Mouse (Mus musculus): ENCODE results near the gene Flg. TPM values are rescaled to one million over a fixed set of nuclear protein-coding genes. Genes with fewer than 3 reads are reported as not detected.

Flg gene
- polyA plus RNA-seq (2012; fragmentation: generic; extraction: Trizol) = not detected

DNA sequence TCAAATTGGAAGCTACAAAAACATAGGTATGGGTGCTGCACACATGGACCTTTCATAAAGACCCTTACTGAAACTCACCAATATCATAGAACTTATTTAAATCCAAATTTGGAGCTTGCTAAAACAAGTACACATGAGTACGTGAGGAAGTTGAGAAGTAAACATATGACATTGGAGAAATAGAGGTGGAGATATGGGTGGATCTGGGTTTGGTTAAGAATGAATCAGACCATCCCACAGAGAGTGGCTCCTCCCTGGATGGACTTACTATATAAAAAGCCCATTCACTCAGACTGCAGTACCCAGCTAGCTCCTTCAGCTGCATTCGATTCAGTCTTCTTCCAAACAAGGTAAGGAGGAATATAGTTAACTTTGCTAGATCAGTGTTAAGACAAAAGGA is at the start of gene Flg:
Flg (plus strand) TSS at position 301 of the 400 bp plus-strand sequence.
- no peaks in the 10 kb centered on the region for H3K36me3 ChIP-seq (ENCODE audit: control insufficient read depth, insufficient read depth)
- H3K4me3 ChIP-seq = no peak within 1 kb of the TSS
- H3K4me2 ChIP-seq (ENCODE audit: low read depth) = no peak within 1 kb of the TSS
- no peak for TF ChIP-seq MYOG (IDR thresholded peaks at IDR 0.05; ENCODE audit: control insufficient read depth in 1 of 3, insufficient read depth in 1 of 3, insufficient read length in 2 of 3, low read depth in 2 of 3)
- no peak for TF ChIP-seq TCF12 (IDR thresholded peaks at IDR 0.05; ENCODE audit: insufficient read depth, poor library complexity, severe bottlenecking)
- no peak for TF ChIP-seq REST (IDR thresholded peaks at IDR 0.05; ENCODE audit: insufficient read depth, insufficient read length)
- TF ChIP-seq POLR2AphosphoS2 (IDR thresholded peaks at IDR 0.05; ENCODE audit: insufficient read length, low read depth) = no peak
- TF ChIP-seq MAX (IDR thresholded peaks at IDR 0.05; ENCODE audit: low read depth) = no peak
- TF ChIP-seq CEBPB (IDR thresholded peaks at IDR 0.05; ENCODE audit: insufficient read depth, poor library complexity, severe bottlenecking) = no peak
- TF ChIP-seq E2F4 (IDR thresholded peaks at IDR 0.05; ENCODE audit: insufficient read depth) = no peak
- no peaks in the 10 kb centered on the region for H3K79me2 ChIP-seq (ENCODE audit: control insufficient read depth, insufficient read depth)
- no peaks in the 10 kb centered on the region for H3K27me3 ChIP-seq (ENCODE audit: control insufficient read depth, insufficient read depth, insufficient read length)
- no peak within 1 kb of the TSS for H3ac ChIP-seq (ENCODE audit: control insufficient read depth, insufficient read length)

DNA sequence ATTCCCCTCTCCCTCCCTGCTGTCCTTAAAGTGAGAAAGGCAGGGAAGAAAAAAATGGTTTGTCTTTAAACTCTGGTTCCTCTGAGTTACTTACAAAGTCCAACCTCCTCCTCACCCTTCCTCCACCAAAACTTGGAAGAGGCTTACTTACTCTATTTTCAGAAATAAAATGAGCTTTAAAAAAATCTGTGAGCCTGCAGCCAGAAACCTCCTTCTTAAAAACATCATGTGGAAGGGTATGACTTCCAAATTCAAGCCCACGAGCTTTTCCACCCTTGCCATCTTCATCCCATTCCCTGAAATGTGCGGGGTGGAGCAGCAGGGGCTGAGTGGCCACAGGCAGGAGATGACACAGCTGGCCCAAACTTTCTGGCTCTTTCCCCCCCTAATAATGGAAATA is 24.2 kb downstream of the Flg start:
- Histone ChIP-seq H3K27me3 (ENCODE audit: control insufficient read depth, insufficient read depth, insufficient read length) (no peaks in the 10 kb centered on the region), H3ac (ENCODE audit: control insufficient read depth, insufficient read length) (no peak overlapping the region), H3K4me2 (ENCODE audit: low read depth) (no peak overlapping the region), H3K79me2 (ENCODE audit: control insufficient read depth, insufficient read depth) (no peaks in the 10 kb centered on the region), H3K4me3 (no peak overlapping the region), H3K36me3 (ENCODE audit: control insufficient read depth, insufficient read depth) (no peaks in the 10 kb centered on the region)
- no peak for TF ChIP-seq POLR2AphosphoS2 (IDR thresholded peaks at IDR 0.05; ENCODE audit: insufficient read length, low read depth)
- TF ChIP-seq POLR2A (IDR thresholded peaks at IDR 0.05; ENCODE audit: insufficient read length, low read depth) = no peak
- TF ChIP-seq USF1 (IDR thresholded peaks at IDR 0.05; ENCODE audit: low read depth) = no peak
- no peak for TF ChIP-seq REST (IDR thresholded peaks at IDR 0.05; ENCODE audit: insufficient read depth, insufficient read length)
- no peak for TF ChIP-seq SRF (IDR thresholded peaks at IDR 0.05; ENCODE audit: control insufficient read depth, insufficient read length, low read depth)
- no peak for TF ChIP-seq MYOG (IDR thresholded peaks at IDR 0.05; ENCODE audit: control insufficient read depth in 1 of 3, insufficient read depth in 1 of 3, insufficient read length in 2 of 3, low read depth in 2 of 3)
- TF ChIP-seq CEBPB (IDR thresholded peaks at IDR 0.05; ENCODE audit: insufficient read depth, poor library complexity, severe bottlenecking) = no peak
- no peak for TF ChIP-seq E2F4 (IDR thresholded peaks at IDR 0.05; ENCODE audit: insufficient read depth)
- TF ChIP-seq TCF3 (IDR thresholded peaks at IDR 0.05; ENCODE audit: insufficient read length, low read depth) = no peak
- no peak for TF ChIP-seq MYOD1 (IDR thresholded peaks at IDR 0.05; ENCODE audit: control insufficient read depth in 1 of 3, insufficient read length in 2 of 3, low read depth in 2 of 3)
- TF ChIP-seq MAX (IDR thresholded peaks at IDR 0.05; ENCODE audit: low read depth) = no peak
- TF ChIP-seq TCF12 (IDR thresholded peaks at IDR 0.05; ENCODE audit: insufficient read depth, poor library complexity, severe bottlenecking) = no peak

DNA sequence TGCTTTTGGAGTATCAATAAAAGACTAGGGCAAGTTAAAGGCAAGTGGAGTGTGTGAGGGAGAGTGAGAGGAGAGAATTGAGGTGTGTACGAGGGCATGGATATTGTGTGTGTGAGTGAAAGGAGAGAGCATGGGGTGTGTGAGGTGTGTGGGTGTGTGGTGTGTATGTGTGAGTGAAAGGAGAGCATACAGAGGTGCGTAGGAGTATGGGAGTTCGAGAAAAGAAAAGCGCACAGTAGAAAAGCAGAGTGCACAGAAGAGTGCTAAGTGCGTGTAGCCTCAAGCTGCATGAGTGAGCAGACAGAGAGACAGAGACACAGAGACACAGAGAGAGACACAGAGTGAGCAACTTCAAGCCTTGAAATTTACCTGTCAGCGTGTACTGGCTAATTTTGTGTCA is 26.5 kb downstream of the Flg start:
- Histone ChIP-seq H3K36me3 (ENCODE audit: control insufficient read depth, insufficient read depth) (no peaks in the 10 kb centered on the region), H3K27me3 (ENCODE audit: control insufficient read depth, insufficient read depth, insufficient read length) (no peaks in the 10 kb centered on the region), H3K4me2 (ENCODE audit: low read depth) (no peak overlapping the region), H3K79me2 (ENCODE audit: control insufficient read depth, insufficient read depth) (no peaks in the 10 kb centered on the region), H3K4me3 (no peak overlapping the region), H3ac (ENCODE audit: control insufficient read depth, insufficient read length) (no peak overlapping the region)
- TF ChIP-seq TCF3 (IDR thresholded peaks at IDR 0.05; ENCODE audit: insufficient read length, low read depth) (no peak), REST (IDR thresholded peaks at IDR 0.05; ENCODE audit: insufficient read depth, insufficient read length) (no peak), USF1 (IDR thresholded peaks at IDR 0.05; ENCODE audit: low read depth) (no peak), POLR2A (IDR thresholded peaks at IDR 0.05; ENCODE audit: insufficient read length, low read depth) (no peak), MYOD1 (IDR thresholded peaks at IDR 0.05; ENCODE audit: control insufficient read depth in 1 of 3, insufficient read length in 2 of 3, low read depth in 2 of 3) (no peak), CEBPB (IDR thresholded peaks at IDR 0.05; ENCODE audit: insufficient read depth, poor library complexity, severe bottlenecking) (no peak), TCF12 (IDR thresholded peaks at IDR 0.05; ENCODE audit: insufficient read depth, poor library complexity, severe bottlenecking) (no peak), MAX (IDR thresholded peaks at IDR 0.05; ENCODE audit: low read depth) (no peak), MYOG (IDR thresholded peaks at IDR 0.05; ENCODE audit: control insufficient read depth in 1 of 3, insufficient read depth in 1 of 3, insufficient read length in 2 of 3, low read depth in 2 of 3) (no peak), SRF (IDR thresholded peaks at IDR 0.05; ENCODE audit: control insufficient read depth, insufficient read length, low read depth) (no peak), E2F4 (IDR thresholded peaks at IDR 0.05; ENCODE audit: insufficient read depth) (no peak), POLR2AphosphoS2 (IDR thresholded peaks at IDR 0.05; ENCODE audit: insufficient read length, low read depth) (no peak)

DNA sequence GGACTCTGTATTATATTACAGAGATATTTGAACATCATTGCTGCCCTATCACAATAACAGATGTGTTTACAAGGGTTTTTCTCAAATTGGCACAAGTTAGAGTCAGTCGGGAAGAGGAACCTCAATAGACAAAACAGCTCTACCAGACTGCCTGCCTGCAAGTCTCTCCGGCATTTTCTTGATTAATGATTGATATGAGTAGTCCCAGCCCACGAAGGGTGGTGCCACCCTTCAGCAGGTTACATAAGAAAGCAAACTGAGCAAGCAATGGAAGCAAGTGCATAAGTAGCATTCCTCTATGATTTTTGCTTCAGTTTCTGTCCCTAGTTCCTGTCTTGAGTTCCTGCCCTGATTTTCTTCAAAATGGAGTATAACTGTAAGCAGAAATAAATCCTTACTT is 28.6 kb downstream of the Flg start:
- H3K79me2 ChIP-seq (ENCODE audit: control insufficient read depth, insufficient read depth) = no peaks in the 10 kb centered on the region
- no peaks in the 10 kb centered on the region for H3K36me3 ChIP-seq (ENCODE audit: control insufficient read depth, insufficient read depth)
- TF ChIP-seq SRF (IDR thresholded peaks at IDR 0.05; ENCODE audit: control insufficient read depth, insufficient read length, low read depth) = no peak
- no peak for TF ChIP-seq POLR2A (IDR thresholded peaks at IDR 0.05; ENCODE audit: insufficient read length, low read depth)
- no peak for TF ChIP-seq E2F4 (IDR thresholded peaks at IDR 0.05; ENCODE audit: insufficient read depth)
- TF ChIP-seq REST (IDR thresholded peaks at IDR 0.05; ENCODE audit: insufficient read depth, insufficient read length) = no peak
- H3K4me2 ChIP-seq (ENCODE audit: low read depth) = no peak overlapping the region
- no peaks in the 10 kb centered on the region for H3K27me3 ChIP-seq (ENCODE audit: control insufficient read depth, insufficient read depth, insufficient read length)
- no peak overlapping the region for H3K4me3 ChIP-seq
- H3ac ChIP-seq (ENCODE audit: control insufficient read depth, insufficient read length) = no peak overlapping the region

- no peaks in the 10 kb centered on the region for H3K79me2 ChIP-seq (ENCODE audit: control insufficient read depth, insufficient read depth)
- no peak overlapping the region for H3K4me3 ChIP-seq
- no peaks in the 10 kb centered on the region for H3K36me3 ChIP-seq (ENCODE audit: control insufficient read depth, insufficient read depth)
- TF ChIP-seq MAX (IDR thresholded peaks at IDR 0.05; ENCODE audit: low read depth) (no peak), SRF (IDR thresholded peaks at IDR 0.05; ENCODE audit: control insufficient read depth, insufficient read length, low read depth) (no peak), TCF3 (IDR thresholded peaks at IDR 0.05; ENCODE audit: insufficient read length, low read depth) (no peak), E2F4 (IDR thresholded peaks at IDR 0.05; ENCODE audit: insufficient read depth) (no peak), MYOG (IDR thresholded peaks at IDR 0.05; ENCODE audit: control insufficient read depth in 1 of 3, insufficient read depth in 1 of 3, insufficient read length in 2 of 3, low read depth in 2 of 3) (no peak)
- H3ac ChIP-seq (ENCODE audit: control insufficient read depth, insufficient read length) = no peak overlapping the region
- H3K27me3 ChIP-seq (ENCODE audit: control insufficient read depth, insufficient read depth, insufficient read length) = no peaks in the 10 kb centered on the region
- H3K4me2 ChIP-seq (ENCODE audit: low read depth) = no peak overlapping the region
Observed at GRCm38 (mm10) chr3:93306142-93306541, 32.8 kb downstream of the Flg start.

Measured in myocyte (in vitro differentiated cells).